Mouse (Mus musculus): ENCODE measurements at regions not wholly inside any gene's neighbourhood (a gene's known extent, or its start where the extent isn't known, plus 50 kb on each side); places are given as distances from the start of the nearest gene placed in this dataset.
A peak's percentile ranks its signal among the peaks of the same experiment; 100 is the strongest.

- no peak overlapping the region for H3K27ac ChIP-seq
- DNase-seq (ENCODE audit: extremely low spot score in 1 of 2, low spot score in 2 of 2): no peak
- intact Hi-C loops (cut with DNase I): no loop called here
- H3K4me3 ChIP-seq: no peak overlapping the region
- no peak for TF ChIP-seq CTCF (IDR thresholded peaks at IDR 0.05)
These were observed 97.5 kb upstream of the 4930535I16Rik start for GRCm38 (mm10) chr4:124015323-124015722.

GRCm38 (mm10) chr4:124012406-124012805 lies 94.6 kb upstream of the 4930535I16Rik start:
- DNase-seq (ENCODE audit: extremely low spot score in 1 of 2, low spot score in 2 of 2): no peak
- no peak for TF ChIP-seq CTCF (IDR thresholded peaks at IDR 0.05)
- Histone ChIP-seq H3K27ac (no peak overlapping the region), H3K4me3 (no peak overlapping the region)
- intact Hi-C loops (cut with DNase I): no loop called here

- intact Hi-C loops (cut with DNase I): loop anchor here (5.0 kb wide), 1 partner anchor 69 kb away; no protein-coding TSS in a partner anchor
These were observed 90.9 kb upstream of the 4930535I16Rik start for GRCm38 (mm10) chr4:124008725-124009124.

GRCm38 (mm10) chr4:124005626-124006315 lies 87.9 kb upstream of the 4930535I16Rik start:
- H3K27ac ChIP-seq: no peak overlapping the region
- TF ChIP-seq CTCF (IDR thresholded peaks at IDR 0.05): no peak
- no peak overlapping the region for H3K4me3 ChIP-seq
- intact Hi-C loops (cut with DNase I): loop anchor here (5.0 kb wide), 1 partner anchor 72 kb away; no protein-coding TSS in a partner anchor
- DNase-seq (ENCODE audit: extremely low spot score in 1 of 2, low spot score in 2 of 2): no peak

More at GRCm38 (mm10) chr4:124008725-124009124, 90.9 kb upstream of the 4930535I16Rik start:
- no peak overlapping the region for H3K4me3 ChIP-seq
- H3K27ac ChIP-seq: no peak overlapping the region
- no peak for TF ChIP-seq CTCF (IDR thresholded peaks at IDR 0.05)
- DNase-seq (ENCODE audit: extremely low spot score in 1 of 2, low spot score in 2 of 2): no peak

DNA sequence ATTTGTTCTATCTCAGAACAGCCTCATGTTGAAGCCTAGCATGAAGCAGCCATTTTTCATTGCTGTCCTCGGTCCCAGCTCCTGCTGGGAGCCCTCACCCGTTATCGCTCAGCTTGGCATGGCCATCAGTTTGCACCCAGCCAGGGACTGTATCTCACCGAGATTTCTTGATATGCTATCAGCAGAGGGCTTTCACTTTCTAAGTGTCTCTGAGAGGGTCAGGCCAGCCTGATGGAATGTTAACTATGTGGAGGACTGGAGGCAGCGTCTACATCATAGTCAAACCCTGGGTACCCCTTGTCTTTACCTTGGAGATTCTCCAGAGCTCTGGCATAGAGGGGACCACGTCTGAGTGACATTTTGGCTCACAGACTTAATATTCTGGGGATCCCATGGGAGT lies 84.9 kb upstream of the 4930535I16Rik start:
- Histone ChIP-seq H3K27ac (no peak overlapping the region), H3K4me3 (no peak overlapping the region)
- no peak for TF ChIP-seq CTCF (IDR thresholded peaks at IDR 0.05)
- no peak for DNase-seq (ENCODE audit: extremely low spot score in 1 of 2, low spot score in 2 of 2)
- intact Hi-C loops (cut with DNase I): no loop called here

DNA sequence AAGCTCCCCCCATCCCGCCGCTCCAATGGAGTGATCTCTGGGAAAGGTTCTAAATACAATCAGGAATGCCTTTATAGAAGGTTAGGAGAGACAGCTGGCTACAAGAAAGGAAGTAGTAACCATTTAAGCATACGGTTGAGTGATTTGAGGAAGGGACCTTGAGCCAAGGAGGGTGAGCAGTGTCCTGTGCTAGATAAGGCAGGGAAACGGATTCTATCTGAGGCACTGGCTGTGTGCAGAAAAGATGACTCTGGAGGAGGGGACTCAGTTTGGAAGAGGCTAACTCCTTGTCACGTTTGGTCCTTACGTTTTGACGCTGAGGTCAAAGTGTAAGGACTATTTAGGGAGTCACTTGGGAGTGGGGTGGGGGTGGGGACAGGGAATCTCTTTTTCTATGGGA lies 84.3 kb upstream of the 4930535I16Rik start:
- no peak for TF ChIP-seq CTCF (IDR thresholded peaks at IDR 0.05)
- no peak for DNase-seq (ENCODE audit: extremely low spot score in 1 of 2, low spot score in 2 of 2)
- intact Hi-C loops (cut with DNase I): no loop called here
- H3K27ac ChIP-seq: no peak overlapping the region
- no peak overlapping the region for H3K4me3 ChIP-seq

DNA sequence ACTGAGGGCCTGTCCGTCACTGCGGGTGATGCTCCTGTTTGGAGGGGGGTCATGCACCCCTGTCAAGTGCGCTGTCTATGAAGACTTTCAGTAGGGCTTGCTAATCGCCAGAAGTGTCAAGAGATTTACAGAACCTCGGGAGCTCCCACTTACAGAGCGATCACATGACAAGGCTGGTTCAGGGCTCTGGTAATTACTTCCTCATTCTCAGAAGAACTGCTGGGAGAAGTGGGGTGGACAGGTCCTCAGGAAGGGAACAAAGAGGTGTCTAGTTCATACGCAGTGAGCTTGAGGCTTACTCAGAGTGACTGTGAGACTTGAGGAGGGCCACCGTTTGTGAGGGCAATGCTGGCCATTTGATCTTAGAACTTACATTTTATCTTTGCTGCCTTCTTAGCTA lies 78.0 kb upstream of the 4930535I16Rik start:
- no peak overlapping the region for H3K4me3 ChIP-seq
- intact Hi-C loops (cut with DNase I): no loop called here
- TF ChIP-seq CTCF (IDR thresholded peaks at IDR 0.05): no peak
- DNase-seq (ENCODE audit: extremely low spot score in 1 of 2, low spot score in 2 of 2): no peak
- H3K27ac ChIP-seq: no peak overlapping the region

- no peak for DNase-seq (ENCODE audit: extremely low spot score in 1 of 2, low spot score in 2 of 2)
- Histone ChIP-seq H3K4me3 (peak overlapping the region; percentile 29), H3K27ac (no peak overlapping the region)
- TF ChIP-seq CTCF (IDR thresholded peaks at IDR 0.05): no peak
- intact Hi-C loops (cut with DNase I): no loop called here
These were observed 73.4 kb upstream of the 4930535I16Rik start for GRCm38 (mm10) chr4:123991223-123991622.

DNA sequence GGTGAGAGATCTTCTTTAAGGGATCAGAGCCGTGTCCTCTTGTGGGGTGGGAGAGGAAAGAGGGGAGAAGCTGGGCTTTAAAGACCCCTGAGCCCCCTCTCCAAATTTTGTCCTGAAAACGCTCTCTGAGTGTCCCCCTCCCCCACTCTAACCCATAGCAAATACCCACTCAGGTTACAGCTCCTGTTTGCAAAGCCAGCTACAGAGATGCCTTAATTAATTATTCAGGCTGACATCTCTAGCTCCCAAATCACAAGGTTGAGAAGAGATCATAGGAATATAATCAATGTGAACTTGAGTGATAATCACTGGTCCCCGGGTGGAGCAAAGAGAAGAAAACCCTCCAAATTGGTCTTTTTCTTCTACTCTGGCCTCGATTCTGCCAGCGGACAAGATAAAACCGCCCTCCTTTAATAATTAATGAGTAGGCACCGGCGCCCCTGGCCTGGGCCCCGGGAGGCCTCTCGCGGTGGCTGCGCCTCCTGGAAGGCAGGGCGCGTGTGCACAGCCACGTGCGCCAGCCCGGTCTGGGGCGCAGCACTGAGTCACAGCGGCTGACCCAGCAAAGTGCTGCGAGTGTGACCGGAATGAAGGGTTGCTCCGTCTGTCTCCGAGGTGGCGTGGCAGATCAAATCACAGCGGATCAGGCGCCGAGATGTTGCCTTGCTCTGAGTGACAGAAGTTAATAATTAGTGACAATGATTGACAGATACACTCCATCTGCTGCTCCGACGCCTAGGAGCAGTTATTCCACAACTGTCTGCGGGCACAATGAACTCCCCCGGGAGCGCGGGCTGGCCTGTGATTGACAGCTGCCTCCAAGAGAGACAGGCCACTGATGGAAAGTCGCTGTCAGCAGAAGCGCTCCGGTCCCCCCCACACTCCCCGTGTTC lies 72.7 kb upstream of the 4930535I16Rik start:
- intact Hi-C loops (cut with DNase I): no loop called here
- peak; percentile 14 to 41 for DNase-seq (ENCODE audit: extremely low spot score in 1 of 2, low spot score in 2 of 2)
- TF ChIP-seq CTCF (IDR thresholded peaks at IDR 0.05): no peak
- H3K4me3 ChIP-seq: peak overlapping the region; percentile 29
- no peak overlapping the region for H3K27ac ChIP-seq
